Mouse (Mus musculus) macrophage (primary cell): ENCODE data around the gene Astn1. TPM values are rescaled to one million over a fixed set of nuclear protein-coding genes. Genes with fewer than 3 reads are reported as not detected.

Experiments
- H3K27ac ChIP-seq: fragments of 350-480 bp; formaldehyde crosslinking; 2 replicates; pipeline ENCODE4 v1.9.0; 2021
- H3K36me3 ChIP-seq: fragments of 350-480 bp; formaldehyde crosslinking; 2 replicates; pipeline ENCODE4 v1.9.0; 2021; ENCODE audit errors: inconsistent target
- H3K4me3 ChIP-seq: fragments of 350-480 bp; formaldehyde crosslinking; 2 replicates; pipeline ENCODE4 v1.9.0; 2021; ENCODE audit errors: inconsistent target
- H3K79me2 ChIP-seq: fragments of 350-480 bp; formaldehyde crosslinking; 2 replicates; pipeline ENCODE4 v1.9.0; 2021; ENCODE audit errors: inconsistent target
- WGBS: methylation state at CpG from one replicate; pipeline ENCODE4 v1.1.7; 2026; ENCODE audit warnings: inconsistent platforms; ENCODE audit not compliant: missing documents; 5-methylcytosine and 5-hydroxymethylcytosine counted together
- polyA plus RNA-seq: library from polyadenylated mRNA; stranded (reverse); fragments of 250-400 nt; gene quantifications from 3 replicates; pipeline ENCODE4 v1.2.4, GENCODE M21; 2018; ENCODE audit warnings: inconsistent platforms

The Astn1 gene
- polyA plus RNA-seq, 1 experiment from 2014 or later, result not detected

GRCm38 (mm10) chr1:158596726-158597448, 234.8 kb downstream of the Astn1 start:
- Histone ChIP-seq H3K27ac (no peak overlapping the region), H3K79me2 (no peaks in the 10 kb centered on the region), H3K36me3 (no peaks in the 10 kb centered on the region), H3K4me3 (no peak overlapping the region)
- 34% methylated on average over 16 of the region's 16 CpGs for WGBS

- 87% methylated on average over 6 of the region's 7 CpGs for WGBS
- H3K36me3 ChIP-seq, result no peaks in the 10 kb centered on the region
- no peak overlapping the region for H3K27ac ChIP-seq
- H3K79me2 ChIP-seq, result no peaks in the 10 kb centered on the region
- no peak overlapping the region for H3K4me3 ChIP-seq
Measured at GRCm38 (mm10) chr1:158597996-158598395, 235.9 kb downstream of the Astn1 start.

DNA sequence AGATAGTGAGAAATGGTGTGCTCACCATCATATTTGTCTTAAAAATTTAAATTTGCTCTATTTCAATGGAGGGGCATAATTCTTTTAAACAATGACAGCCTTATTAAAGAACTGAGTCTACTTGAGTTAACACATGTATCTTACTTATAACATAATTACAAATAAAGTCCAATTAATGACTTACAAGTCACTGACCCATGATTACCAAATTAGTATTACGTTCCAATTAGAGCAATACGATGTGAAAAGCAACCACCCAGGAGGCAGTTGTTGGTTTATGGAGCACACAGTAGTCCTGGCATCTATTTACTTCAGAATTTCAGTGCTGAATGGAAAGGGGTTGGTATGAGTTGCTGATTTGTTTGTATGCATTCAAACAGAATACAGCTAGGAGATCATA, 237.4 kb downstream of the Astn1 start:
- Histone ChIP-seq H3K79me2 (no peaks in the 10 kb centered on the region), H3K36me3 (no peaks in the 10 kb centered on the region), H3K4me3 (no peak overlapping the region), H3K27ac (no peak overlapping the region)
- 100% methylated on average over 2 of the region's 2 CpGs for WGBS

DNA sequence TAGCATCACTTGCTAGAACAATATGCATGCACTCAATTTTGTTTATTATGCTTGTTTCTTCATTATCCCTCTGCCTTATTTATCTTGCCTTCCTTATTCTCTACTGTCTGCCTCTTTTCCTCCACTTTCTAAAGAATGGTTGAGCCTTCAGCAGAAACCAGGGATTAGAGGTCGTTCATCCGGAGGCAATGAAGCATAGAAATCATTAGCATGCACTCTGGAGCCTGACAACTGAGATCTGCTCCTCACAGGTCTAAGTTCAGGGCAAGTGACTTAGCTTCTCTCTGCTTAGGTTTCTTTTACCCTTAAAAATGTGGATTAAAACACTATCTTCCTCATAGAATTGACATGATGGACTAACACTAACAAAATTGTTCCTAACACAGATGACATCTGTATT, 241.0 kb downstream of the Astn1 start:
- H3K27ac ChIP-seq, result no peak overlapping the region
- H3K79me2 ChIP-seq, result no peaks in the 10 kb centered on the region
- WGBS, result 66% methylated on average over 2 of the region's 2 CpGs
- no peaks in the 10 kb centered on the region for H3K36me3 ChIP-seq
- no peak overlapping the region for H3K4me3 ChIP-seq

- no peak overlapping the region for H3K27ac ChIP-seq
- H3K4me3 ChIP-seq, result no peak overlapping the region
- H3K79me2 ChIP-seq, result no peaks in the 10 kb centered on the region
- 85% methylated on average over 1 of the region's 1 CpGs for WGBS
- no peaks in the 10 kb centered on the region for H3K36me3 ChIP-seq
Measured at GRCm38 (mm10) chr1:158604149-158604548, 242.1 kb downstream of the Astn1 start.

- Histone ChIP-seq H3K4me3 (no peak overlapping the region), H3K27ac (no peak overlapping the region), H3K79me2 (no peaks in the 10 kb centered on the region), H3K36me3 (no peaks in the 10 kb centered on the region)
- WGBS, result 41% methylated on average over 4 of the region's 4 CpGs
Measured at GRCm38 (mm10) chr1:158605597-158605996, 243.5 kb downstream of the Astn1 start.

GRCm38 (mm10) chr1:158606324-158606723, 244.3 kb downstream of the Astn1 start:
- Histone ChIP-seq H3K79me2 (no peaks in the 10 kb centered on the region), H3K36me3 (no peaks in the 10 kb centered on the region), H3K27ac (no peak overlapping the region), H3K4me3 (no peak overlapping the region)
- WGBS, result 92% methylated on average over 10 of the region's 10 CpGs

- 61% methylated on average over 1 of the region's 1 CpGs for WGBS
Measured at GRCm38 (mm10) chr1:158607201-158607600, 245.1 kb downstream of the Astn1 start.

DNA sequence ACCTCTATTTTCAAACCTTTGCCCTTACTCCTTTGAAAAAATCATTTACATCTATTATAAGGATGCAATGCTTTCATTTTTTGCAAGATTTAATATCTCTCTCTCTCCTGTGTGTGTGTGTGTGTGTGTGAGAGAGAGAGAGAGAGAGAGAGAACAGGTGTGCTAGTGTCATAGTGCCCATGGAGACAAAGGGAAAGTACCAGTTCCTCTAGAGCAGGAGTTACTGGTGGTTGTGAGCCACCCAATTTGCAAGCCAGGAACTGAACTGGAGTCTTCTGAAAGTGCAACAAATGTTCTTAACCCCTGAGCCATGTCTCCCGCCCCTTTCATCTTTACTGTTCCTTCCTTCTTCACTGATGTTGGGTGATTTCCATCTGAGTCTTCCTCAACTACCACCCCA, 253.1 kb downstream of the Astn1 start:
- H3K27ac ChIP-seq, result no peak overlapping the region
- H3K36me3 ChIP-seq, result no peaks in the 10 kb centered on the region
- H3K79me2 ChIP-seq, result no peaks in the 10 kb centered on the region
- 95% methylated on average over 1 of the region's 1 CpGs for WGBS
- no peak overlapping the region for H3K4me3 ChIP-seq

More at GRCm38 (mm10) chr1:158607201-158607600, 245.1 kb downstream of the Astn1 start:
- no peaks in the 10 kb centered on the region for H3K79me2 ChIP-seq
- H3K27ac ChIP-seq, result no peak overlapping the region
- H3K4me3 ChIP-seq, result no peak overlapping the region
- no peaks in the 10 kb centered on the region for H3K36me3 ChIP-seq

DNA sequence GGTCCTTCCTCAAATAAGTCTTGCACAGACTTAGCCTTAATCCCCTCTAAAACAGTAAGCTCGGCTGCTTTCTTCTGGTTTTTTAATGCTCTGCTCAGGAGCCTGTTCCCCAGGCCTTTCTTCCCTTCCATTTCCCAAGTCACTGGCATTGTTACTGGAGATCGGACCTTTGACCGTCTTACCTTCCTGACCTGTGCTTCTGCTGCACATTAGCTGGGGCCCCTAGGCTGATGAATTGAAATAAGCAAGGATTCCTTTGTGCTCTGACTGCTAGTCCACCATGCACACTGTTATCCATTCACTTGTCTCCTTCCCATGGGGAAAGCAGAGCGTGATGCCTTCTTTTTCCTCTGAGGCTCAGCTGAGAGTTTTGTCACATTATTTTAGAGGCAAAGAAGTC, 255.9 kb downstream of the Astn1 start:
- WGBS, result 84% methylated on average over 4 of the region's 4 CpGs
- Histone ChIP-seq H3K36me3 (no peaks in the 10 kb centered on the region), H3K27ac (no peak overlapping the region), H3K79me2 (no peaks in the 10 kb centered on the region), H3K4me3 (no peak overlapping the region)

GRCm38 (mm10) chr1:158632935-158633334, 270.9 kb downstream of the Astn1 start:
- Histone ChIP-seq H3K36me3 (no peaks in the 10 kb centered on the region), H3K4me3 (no peak overlapping the region), H3K79me2 (no peaks in the 10 kb centered on the region), H3K27ac (no peak overlapping the region)
- WGBS, result 78% methylated on average over 4 of the region's 4 CpGs

DNA sequence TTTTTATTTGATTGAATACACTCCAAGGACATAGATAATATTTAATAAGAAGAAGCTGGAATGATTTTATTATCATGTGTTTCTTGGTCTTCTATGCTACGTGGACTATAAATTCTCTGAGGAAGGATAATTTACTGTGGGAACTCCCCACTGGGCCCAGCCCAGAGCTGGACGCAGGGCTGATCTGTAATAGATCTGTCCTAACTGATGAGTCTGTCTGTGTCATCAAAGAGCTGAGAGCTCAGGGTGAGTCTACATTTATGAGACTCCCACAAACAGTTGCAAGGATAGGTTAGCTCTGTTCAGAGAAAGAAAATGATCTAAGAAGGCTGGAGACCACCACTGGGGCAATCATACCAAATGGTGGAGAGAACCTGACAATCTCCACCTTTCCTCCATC, 271.4 kb downstream of the Astn1 start:
- Histone ChIP-seq H3K27ac (no peak overlapping the region), H3K4me3 (no peak overlapping the region), H3K36me3 (no peaks in the 10 kb centered on the region), H3K79me2 (no peaks in the 10 kb centered on the region)
- WGBS, result 84% methylated on average over 2 of the region's 2 CpGs

- no peak overlapping the region for H3K27ac ChIP-seq
- H3K4me3 ChIP-seq, result no peak overlapping the region
- no peaks in the 10 kb centered on the region for H3K79me2 ChIP-seq
- 86% methylated on average over 2 of the region's 2 CpGs for WGBS
- no peaks in the 10 kb centered on the region for H3K36me3 ChIP-seq
Measured at GRCm38 (mm10) chr1:158641306-158641705, 279.2 kb downstream of the Astn1 start.

DNA sequence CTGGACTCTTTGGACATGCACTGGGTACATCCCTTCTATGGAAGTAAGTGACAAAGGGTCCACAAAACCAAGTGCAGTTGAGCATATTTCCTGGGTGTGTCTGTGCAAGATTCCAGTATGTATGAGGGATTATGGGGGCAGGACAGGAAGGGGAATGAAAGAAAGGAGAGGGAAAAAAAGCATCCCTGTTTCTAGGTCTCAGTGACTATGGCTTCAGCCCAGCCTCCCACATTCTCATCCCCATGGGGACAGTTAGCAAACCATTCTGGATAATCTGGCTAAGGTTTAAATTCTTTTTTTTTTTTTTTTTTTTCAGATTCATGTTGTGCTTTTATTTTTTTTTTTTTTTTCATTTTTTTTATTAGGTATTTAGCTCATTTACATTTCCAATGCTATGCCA, 280.2 kb downstream of the Astn1 start:
- Histone ChIP-seq H3K79me2 (no peaks in the 10 kb centered on the region), H3K36me3 (no peaks in the 10 kb centered on the region), H3K4me3 (no peak overlapping the region), H3K27ac (no peak overlapping the region)

DNA sequence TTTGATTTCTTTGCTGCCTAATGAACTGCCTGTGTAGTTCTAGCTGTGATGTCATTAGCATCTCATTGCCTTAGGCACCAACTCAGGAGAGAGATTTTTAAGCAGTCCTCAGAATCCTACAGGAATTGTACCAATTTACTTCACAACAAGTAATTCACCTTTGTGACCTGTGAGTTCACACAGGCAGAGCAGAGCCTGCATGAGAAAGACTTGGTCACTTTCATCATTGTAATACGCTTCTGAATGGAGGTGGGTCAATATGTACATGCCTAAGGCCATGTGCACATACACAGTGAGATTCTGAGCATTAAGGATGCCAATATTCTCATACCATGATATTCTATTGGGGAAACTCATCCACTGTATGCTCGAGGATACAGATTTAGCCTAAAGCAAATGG, 290.7 kb downstream of the Astn1 start:
- WGBS, result 77% methylated on average over 2 of the region's 2 CpGs
- Histone ChIP-seq H3K36me3 (no peaks in the 10 kb centered on the region), H3K27ac (no peak overlapping the region), H3K4me3 (no peak overlapping the region), H3K79me2 (no peaks in the 10 kb centered on the region)
